9 mouse cellular contexts compared by ENCODE assay signal in genomic region chr4:41737602-41738255, GRCm38 (mm10). TPM values are rescaled to one million over a fixed set of nuclear protein-coding genes. Genes with fewer than 3 reads are reported as not detected.
DNase-seq lines count a peak whose midpoint lies in the region; ATAC-seq and TF ChIP-seq lines count a peak whose summit lies in the region.
"Had no signal": no experiment of that assay in that cellular context is flagged by ENCODE, and none has a peak within 500 bp of the region (broad histone marks: within the 10 kb centered on the region; RNA-seq: fewer than 3 reads in every experiment).

No protein-coding gene starts in this region.

- no peak overlapping the region for H3ac ChIP-seq in myocyte (ENCODE audit: control insufficient read depth, insufficient read length)

- TF ChIP-seq CTCF in stomach, postnatal 0 days (IDR thresholded peaks at IDR 0.05; ENCODE audit: low read depth): peak; percentile 95

- peak; percentile 5; the same call in 1 of the 2 replicates for ATAC-seq in limb, embryonic 12.5 days (ENCODE audit: insufficient number of reproducible peaks, insufficient read depth, low FRiP score, low TSS enrichment, low read depth)
- ATAC-seq in stomach, postnatal 0 days (ENCODE audit: low FRiP score, low TSS enrichment): peak; percentile 75

- TF ChIP-seq EP300 in stomach, postnatal 0 days (optimal IDR thresholded peaks at IDR 0.05): no peak

- peaks cover 15% of the 10 kb centered on the region for H3K36me3 ChIP-seq in limb, embryonic 12.5 days
- no peaks in the 10 kb centered on the region for H3K36me3 ChIP-seq in myocyte (ENCODE audit: control insufficient read depth, insufficient read depth)
- peaks cover 4% of the 10 kb centered on the region; the same call in 1 of the 2 replicates for H3K36me3 ChIP-seq in stomach, postnatal 0 days (ENCODE audit: control insufficient read depth, insufficient read depth, low read length)

- peak; percentile 89 for DNase-seq in 3T3-L1 (ENCODE audit: low read depth, low spot score)
- peak; percentile 85 for DNase-seq in NIH3T3 (ENCODE audit: low read depth)
- peak; percentile 86 to 88 for DNase-seq in cerebellum, postnatal 10 days
- peak; percentile 69 to 82 for DNase-seq in frontal cortex, postnatal 36 days (ENCODE audit: low spot score in 2 of 2)
- peak; percentile 71 to 80 for DNase-seq in kidney, adult 8-10 months
- DNase-seq in stomach, postnatal 0 days (ENCODE audit: low spot score): peak; percentile 81

- no peak overlapping the region for H3K9ac ChIP-seq in limb, embryonic 12.5 days (replicated peaks)
- no peak overlapping the region for H3K9ac ChIP-seq in stomach, postnatal 0 days (ENCODE audit: low read length)
- H3K9ac ChIP-seq: embryonic facial prominence, embryonic 15.5 days had no signal

- H3K9me3 ChIP-seq in limb, embryonic 12.5 days: no peaks in the 10 kb centered on the region
- no peaks in the 10 kb centered on the region for H3K9me3 ChIP-seq in stomach, postnatal 0 days (ENCODE audit: control insufficient read depth, low read length)
- H3K9me3 ChIP-seq: embryonic facial prominence, embryonic 15.5 days had no signal

- no peak for TF ChIP-seq POLR2A in myocyte (IDR thresholded peaks at IDR 0.05; ENCODE audit: insufficient read length, low read depth)

- 31% methylated on average over 8 of the region's 8 CpGs for WGBS in limb, embryonic 12.5 days
- 23% methylated on average over 8 of the region's 8 CpGs for WGBS in stomach, postnatal 0 days

- no peak overlapping the region for H3K27ac ChIP-seq in limb, embryonic 12.5 days
- peak overlapping the region; percentile 30 for H3K27ac ChIP-seq in stomach, postnatal 0 days (replicated peaks)
- H3K27ac ChIP-seq: embryonic facial prominence, embryonic 15.5 days had no signal

- peaks cover 22% of the 10 kb centered on the region for H3K27me3 ChIP-seq in limb, embryonic 12.5 days
- peaks cover 7% of the 10 kb centered on the region for H3K27me3 ChIP-seq in myocyte (ENCODE audit: control insufficient read depth, insufficient read depth, insufficient read length)
- H3K27me3 ChIP-seq in stomach, postnatal 0 days (ENCODE audit: control insufficient read depth, insufficient read depth, low read length): no peaks in the 10 kb centered on the region

- peaks cover 15% of the 10 kb centered on the region for H3K4me1 ChIP-seq in limb, embryonic 12.5 days (replicated peaks)
- H3K4me1 ChIP-seq in stomach, postnatal 0 days (replicated peaks; ENCODE audit: control insufficient read depth, insufficient read depth): peaks cover 4% of the 10 kb centered on the region; the same call in 1 of the 2 replicates

- no peak overlapping the region for H3K4me2 ChIP-seq in limb, embryonic 12.5 days
- peak overlapping the region; percentile 63 for H3K4me2 ChIP-seq in myocyte (ENCODE audit: low read depth)
- no peak overlapping the region for H3K4me2 ChIP-seq in stomach, postnatal 0 days (replicated peaks; ENCODE audit: low read depth)
- H3K4me2 ChIP-seq: embryonic facial prominence, embryonic 15.5 days had no signal

- peaks cover 14% of the 10 kb centered on the region for H3K79me2 ChIP-seq in myocyte (ENCODE audit: control insufficient read depth, insufficient read depth)

- H3K4me3 ChIP-seq in limb, embryonic 12.5 days (replicated peaks): no peak overlapping the region
- H3K4me3 ChIP-seq in myocyte: no peak overlapping the region
- no peak overlapping the region for H3K4me3 ChIP-seq in stomach, postnatal 0 days (ENCODE audit: low read depth, low read length)
- H3K4me3 ChIP-seq: embryonic facial prominence, embryonic 15.5 days had no signal

TF ChIP-seq in myocyte, 11 proteins besides CTCF, POLR2A, EP300 and RAD21:
- TF ChIP-seq POLR2AphosphoS2 (IDR thresholded peaks at IDR 0.05; ENCODE audit: insufficient read length, low read depth): peak; percentile 70
- TF ChIP-seq USF1 (IDR thresholded peaks at IDR 0.05; ENCODE audit: low read depth): no peak
- TF ChIP-seq MYOG (IDR thresholded peaks at IDR 0.05; ENCODE audit: control insufficient read depth in 1 of 3, insufficient read depth in 1 of 3, insufficient read length in 2 of 3, low read depth in 2 of 3): peak in 1 of 3 experiments; percentile 8

RNA-seq across cellular contexts. Expression of gene Arid3c, which starts 6.8 kb away (rescaled TPM):
- not detected in 2 replicates for polyA plus RNA-seq in limb, embryonic 12.5 days (2016; fragmentation: Nextera tagmentation; extraction: Ambion mirVana)
- polyA plus RNA-seq in myocyte (2012; fragmentation: generic; extraction: Trizol): not detected
- polyA plus RNA-seq in stomach, postnatal 0 days (2015; fragmentation: Nextera tagmentation; extraction: Ambion mirVana): 0.05 and 0.07 TPM in 2 replicates

RNA-seq across cellular contexts. Expression of gene Dctn3, which starts 14.8 kb away (rescaled TPM):
- 103 and 104 TPM in 2 replicates for polyA plus RNA-seq in limb, embryonic 12.5 days (2016; fragmentation: Nextera tagmentation; extraction: Ambion mirVana)
- polyA plus RNA-seq in myocyte (2012; fragmentation: generic; extraction: Trizol): 155 TPM
- 129 TPM in 2 replicates for polyA plus RNA-seq in stomach, postnatal 0 days (2015; fragmentation: Nextera tagmentation; extraction: Ambion mirVana)

RNA-seq across cellular contexts. Expression of gene Galt, which starts 17.3 kb away (rescaled TPM):
- 39.4 and 41.7 TPM in 2 replicates for polyA plus RNA-seq in limb, embryonic 12.5 days (2016; fragmentation: Nextera tagmentation; extraction: Ambion mirVana)
- 2.1 TPM for polyA plus RNA-seq in myocyte (2012; fragmentation: generic; extraction: Trizol)
- 27.4 and 31.3 TPM in 2 replicates for polyA plus RNA-seq in stomach, postnatal 0 days (2015; fragmentation: Nextera tagmentation; extraction: Ambion mirVana)

RNA-seq across cellular contexts. Expression of gene Sigmar1, which starts 18.2 kb away (rescaled TPM):
- polyA plus RNA-seq in limb, embryonic 12.5 days (2016; fragmentation: Nextera tagmentation; extraction: Ambion mirVana): 61.1 and 62.2 TPM in 2 replicates
- 98.6 TPM for polyA plus RNA-seq in myocyte (2012; fragmentation: generic; extraction: Trizol)
- 41.6 and 43.9 TPM in 2 replicates for polyA plus RNA-seq in stomach, postnatal 0 days (2015; fragmentation: Nextera tagmentation; extraction: Ambion mirVana)

RNA-seq across cellular contexts. Expression of gene Rpp25l, which starts 24.4 kb away (rescaled TPM):
- polyA plus RNA-seq in limb, embryonic 12.5 days (2016; fragmentation: Nextera tagmentation; extraction: Ambion mirVana): 82.9 and 84.6 TPM in 2 replicates
- 43.8 TPM for polyA plus RNA-seq in myocyte (2012; fragmentation: generic; extraction: Trizol)
- 38.0 and 40.2 TPM in 2 replicates for polyA plus RNA-seq in stomach, postnatal 0 days (2015; fragmentation: Nextera tagmentation; extraction: Ambion mirVana)
